Mouse (Mus musculus): ENCODE results near the gene Aff3. TPM values are rescaled to one million over a fixed set of nuclear protein-coding genes. Genes with fewer than 3 reads are reported as not detected.

Gene Aff3
- polyA plus RNA-seq (2016; fragmentation: Nextera tagmentation; extraction: Ambion mirVana), result 1.5 and 2.9 TPM in 2 replicates

GRCm38 (mm10) chr1:38664777-38665176, at the start of gene Aff3:
Gene Aff3 (minus strand): TSS chr1:38664955.
- no peaks in the 10 kb centered on the region for H3K27me3 ChIP-seq (replicated peaks)
- H3K4me1 ChIP-seq, result peaks cover 16% of the 10 kb centered on the region; the same call in 1 of the 2 replicates
- no peaks in the 10 kb centered on the region for H3K36me3 ChIP-seq
- no peak within 1 kb of the TSS for H3K9ac ChIP-seq
- H3K27ac ChIP-seq, result no peak within 1 kb of the TSS
- H3K4me2 ChIP-seq, result peak within 1 kb of the TSS; percentile 20
- no peak for ATAC-seq
- WGBS (ENCODE audit: insufficient replicate concordance), result 28% methylated on average over 13 of the region's 13 CpGs
- no peak within 1 kb of the TSS for H3K4me3 ChIP-seq
- H3K9me3 ChIP-seq (replicated peaks), result no peaks in the 10 kb centered on the region

DNA sequence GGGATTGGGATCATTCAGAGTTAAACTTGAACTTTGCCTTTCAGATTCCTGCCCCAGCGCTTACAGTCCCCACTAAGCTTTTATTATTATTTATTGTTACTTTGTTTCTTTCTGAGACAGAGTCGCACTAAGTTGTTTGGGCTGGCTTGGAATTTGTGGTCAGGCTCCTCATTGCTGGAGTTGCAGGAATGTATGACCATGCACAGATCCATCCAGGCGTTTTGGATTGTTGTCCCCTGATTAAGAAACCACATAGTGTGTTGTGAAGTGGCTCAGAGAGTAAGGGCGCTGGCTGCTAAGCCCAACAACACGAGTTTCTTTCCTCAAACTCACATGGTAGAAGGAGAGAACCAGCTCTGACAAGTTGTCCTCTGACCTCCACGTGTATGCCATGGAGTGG, 35.9 kb upstream of the Aff3 start:
- H3K4me1 ChIP-seq, result no peaks in the 10 kb centered on the region
- peaks cover 11% of the 10 kb centered on the region; the same call in 1 of the 2 replicates for H3K27me3 ChIP-seq (replicated peaks)
- H3K27ac ChIP-seq, result no peak overlapping the region
- H3K4me3 ChIP-seq, result no peak overlapping the region
- no peak overlapping the region for H3K9ac ChIP-seq
- H3K36me3 ChIP-seq, result no peaks in the 10 kb centered on the region
- H3K9me3 ChIP-seq (replicated peaks), result no peaks in the 10 kb centered on the region
- 51% methylated on average over 6 of the region's 6 CpGs for WGBS (ENCODE audit: insufficient replicate concordance)
- ATAC-seq, result no peak
- H3K4me2 ChIP-seq, result no peak overlapping the region

GRCm38 (mm10) chr1:38699244-38699643, 34.5 kb upstream of the Aff3 start:
- Histone ChIP-seq H3K27ac (no peak overlapping the region), H3K9me3 (replicated peaks) (no peaks in the 10 kb centered on the region), H3K4me1 (no peaks in the 10 kb centered on the region), H3K9ac (no peak overlapping the region), H3K36me3 (no peaks in the 10 kb centered on the region), H3K4me2 (no peak overlapping the region), H3K27me3 (replicated peaks) (peaks cover 11% of the 10 kb centered on the region; the same call in 1 of the 2 replicates), H3K4me3 (no peak overlapping the region)
- ATAC-seq, result no peak
- WGBS (ENCODE audit: insufficient replicate concordance), result 70% methylated on average over 10 of the region's 10 CpGs

DNA sequence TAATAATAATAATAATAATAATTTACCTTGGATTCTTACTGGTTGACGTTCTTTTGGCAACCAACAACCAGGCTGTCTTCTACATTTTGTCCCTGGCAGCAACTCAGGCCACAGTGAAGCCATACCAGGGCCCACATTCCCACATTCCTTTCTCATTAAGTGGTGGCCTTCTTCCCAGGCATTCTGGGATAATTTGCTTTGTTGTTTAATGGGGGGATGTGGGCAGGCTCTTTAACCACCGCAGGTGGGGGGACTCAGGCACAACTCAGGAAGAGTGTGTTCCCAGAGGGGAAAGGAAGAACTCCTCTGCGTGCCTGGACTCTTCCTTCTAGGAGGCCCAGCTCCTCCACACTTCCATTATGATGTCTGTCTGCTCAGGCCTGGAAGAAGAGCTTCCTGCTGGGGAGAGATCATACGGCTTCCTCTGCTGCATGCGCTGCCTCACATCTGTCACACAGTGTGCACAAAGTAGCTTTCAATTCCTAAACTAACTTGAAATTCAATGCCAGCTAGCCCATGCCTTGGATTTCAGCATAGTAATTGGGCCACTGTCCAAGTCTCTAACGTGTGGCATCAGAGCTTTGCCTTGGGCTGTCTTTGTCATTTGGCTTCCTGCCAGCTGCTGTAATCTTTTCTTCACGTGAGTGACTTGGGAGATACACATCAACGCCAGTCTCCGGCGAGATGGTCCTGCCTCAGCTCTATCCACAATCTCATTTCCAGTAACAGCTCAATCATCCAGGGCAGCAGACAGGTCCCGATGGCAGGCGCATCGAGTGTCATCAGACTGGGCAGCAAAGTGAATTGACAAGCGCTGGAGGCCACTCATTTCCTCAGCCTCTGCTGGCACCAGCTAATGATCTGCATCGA, 31.3 kb upstream of the Aff3 start:
- WGBS (ENCODE audit: insufficient replicate concordance), result 30% methylated on average over 15 of the region's 15 CpGs
- ATAC-seq, result no peak
- no peak overlapping the region for H3K4me3 ChIP-seq

DNA sequence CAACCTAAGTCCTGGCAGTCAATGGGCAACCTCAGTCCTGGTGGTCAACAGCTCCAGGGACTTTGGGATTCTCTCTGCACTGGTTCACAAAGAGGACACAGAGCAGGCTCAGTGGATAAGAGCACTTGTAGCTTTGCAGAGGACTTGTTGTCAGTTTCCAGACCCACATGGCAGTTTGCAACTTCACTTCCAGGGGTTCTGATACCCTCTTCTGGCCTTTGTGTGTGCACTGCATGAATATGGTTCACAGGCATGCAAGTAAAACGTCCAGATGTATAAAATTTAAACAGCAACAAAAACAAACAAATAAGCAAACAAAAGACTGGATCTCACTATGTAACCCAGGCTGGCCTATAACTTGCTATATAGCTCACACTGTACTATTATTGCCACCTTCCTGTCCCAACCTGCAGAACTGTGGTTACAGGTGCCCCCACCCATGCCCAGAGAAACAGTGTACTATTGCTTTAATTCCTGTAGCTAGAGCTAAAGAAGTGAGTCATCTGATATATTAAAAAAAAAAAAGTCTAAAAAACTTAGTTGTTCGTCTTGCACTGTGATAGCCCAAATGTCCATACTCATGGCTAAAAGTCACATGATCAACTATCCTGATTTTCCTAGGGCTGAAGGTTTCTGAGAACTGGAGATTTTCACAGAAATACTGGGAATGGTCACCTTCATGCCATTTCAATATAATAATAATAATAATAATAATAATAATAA, 30.5 kb upstream of the Aff3 start:
- H3K27me3 ChIP-seq (replicated peaks), result peaks cover 11% of the 10 kb centered on the region; the same call in 1 of the 2 replicates
- no peaks in the 10 kb centered on the region for H3K9me3 ChIP-seq (replicated peaks)
- H3K4me3 ChIP-seq, result no peak overlapping the region
- WGBS (ENCODE audit: insufficient replicate concordance), result 47% methylated on average over 2 of the region's 2 CpGs
- no peak for ATAC-seq
- no peak overlapping the region for H3K27ac ChIP-seq
- H3K4me2 ChIP-seq, result no peak overlapping the region
- H3K36me3 ChIP-seq, result no peaks in the 10 kb centered on the region
- no peaks in the 10 kb centered on the region for H3K4me1 ChIP-seq
- H3K9ac ChIP-seq, result no peak overlapping the region

More for the DNA sequence above, 31.3 kb upstream of the Aff3 start:
- H3K36me3 ChIP-seq, result no peaks in the 10 kb centered on the region
- H3K4me1 ChIP-seq, result no peaks in the 10 kb centered on the region
- H3K27me3 ChIP-seq (replicated peaks), result peaks cover 11% of the 10 kb centered on the region; the same call in 1 of the 2 replicates
- H3K9ac ChIP-seq, result no peak overlapping the region
- H3K4me2 ChIP-seq, result no peak overlapping the region
- no peak overlapping the region for H3K27ac ChIP-seq
- H3K9me3 ChIP-seq (replicated peaks), result no peaks in the 10 kb centered on the region

- H3K9me3 ChIP-seq (replicated peaks), result no peaks in the 10 kb centered on the region
- H3K9ac ChIP-seq, result no peak overlapping the region
- H3K27ac ChIP-seq, result no peak overlapping the region
- no peaks in the 10 kb centered on the region for H3K36me3 ChIP-seq
- no peak overlapping the region for H3K4me3 ChIP-seq
- peaks cover 11% of the 10 kb centered on the region; the same call in 1 of the 2 replicates for H3K27me3 ChIP-seq (replicated peaks)
- no peaks in the 10 kb centered on the region for H3K4me1 ChIP-seq
- no peak overlapping the region for H3K4me2 ChIP-seq
- 13% methylated on average over 5 of the region's 5 CpGs for WGBS (ENCODE audit: insufficient replicate concordance)
- ATAC-seq, result no peak
Observed at GRCm38 (mm10) chr1:38694142-38694541, 29.4 kb upstream of the Aff3 start.

- H3K9ac ChIP-seq, result no peak overlapping the region
- no peaks in the 10 kb centered on the region for H3K36me3 ChIP-seq
- H3K27me3 ChIP-seq (replicated peaks), result no peaks in the 10 kb centered on the region
- no peak overlapping the region for H3K4me2 ChIP-seq
- ATAC-seq, result no peak
- H3K4me3 ChIP-seq, result no peak overlapping the region
- WGBS (ENCODE audit: insufficient replicate concordance), result 74% methylated on average over 6 of the region's 6 CpGs
- H3K4me1 ChIP-seq, result no peaks in the 10 kb centered on the region
- no peak overlapping the region for H3K27ac ChIP-seq
- no peaks in the 10 kb centered on the region for H3K9me3 ChIP-seq (replicated peaks)
Observed at GRCm38 (mm10) chr1:38690471-38690870, 25.7 kb upstream of the Aff3 start.

- H3K27ac ChIP-seq, result no peak overlapping the region
- H3K4me3 ChIP-seq, result no peak overlapping the region
- no peaks in the 10 kb centered on the region for H3K4me1 ChIP-seq
- 66% methylated on average over 5 of the region's 5 CpGs for WGBS (ENCODE audit: insufficient replicate concordance)
- no peaks in the 10 kb centered on the region for H3K36me3 ChIP-seq
- no peak for ATAC-seq
- no peak overlapping the region for H3K9ac ChIP-seq
- H3K4me2 ChIP-seq, result no peak overlapping the region
- H3K9me3 ChIP-seq (replicated peaks), result no peaks in the 10 kb centered on the region
- H3K27me3 ChIP-seq (replicated peaks), result no peaks in the 10 kb centered on the region
Observed at GRCm38 (mm10) chr1:38688216-38688615, 23.5 kb upstream of the Aff3 start.

- H3K9me3 ChIP-seq (replicated peaks), result no peaks in the 10 kb centered on the region
- H3K9ac ChIP-seq, result no peak overlapping the region
- WGBS (ENCODE audit: insufficient replicate concordance), result 76% methylated on average over 5 of the region's 5 CpGs
- no peaks in the 10 kb centered on the region for H3K36me3 ChIP-seq
- H3K4me3 ChIP-seq, result no peak overlapping the region
- ATAC-seq, result no peak
- no peak overlapping the region for H3K4me2 ChIP-seq
- 0 out of 2 replicates have a peak, but pooled peaks cover 1% of the 10 kb centered on the region for H3K27me3 ChIP-seq (replicated peaks)
- no peaks in the 10 kb centered on the region for H3K4me1 ChIP-seq
- no peak overlapping the region for H3K27ac ChIP-seq
Observed at GRCm38 (mm10) chr1:38685706-38686105, 21.0 kb upstream of the Aff3 start.

DNA sequence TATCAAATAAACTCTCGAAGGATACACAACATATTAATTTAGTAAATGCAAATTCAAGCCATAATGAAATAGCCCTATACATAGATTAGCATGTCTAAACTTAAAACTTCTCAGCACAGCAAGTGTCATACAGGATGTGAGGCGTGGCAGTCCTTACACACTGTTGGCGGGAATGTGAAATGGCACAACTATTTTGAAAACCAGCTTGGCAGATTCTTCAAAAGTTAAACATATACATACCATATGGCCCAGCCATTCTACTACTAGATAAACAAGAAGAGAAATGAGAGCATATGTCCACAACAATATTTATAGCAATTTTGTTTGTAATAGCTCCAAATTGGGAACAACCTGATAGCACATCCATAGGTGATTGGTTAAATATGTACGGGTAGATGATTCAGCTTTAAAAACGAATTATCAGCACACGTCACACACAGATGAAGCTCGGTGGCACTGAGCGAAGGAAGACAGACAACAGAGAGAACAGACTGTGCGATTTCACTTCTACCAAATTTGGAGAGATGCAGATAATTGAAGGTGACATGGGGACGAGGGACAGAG, 18.5 kb upstream of the Aff3 start:
- H3K9ac ChIP-seq, result no peak overlapping the region
- no peak overlapping the region for H3K27ac ChIP-seq
- H3K36me3 ChIP-seq, result no peaks in the 10 kb centered on the region
- H3K4me3 ChIP-seq, result no peak overlapping the region
- H3K9me3 ChIP-seq (replicated peaks), result no peaks in the 10 kb centered on the region
- 0 out of 2 replicates have a peak, but pooled peaks cover 4% of the 10 kb centered on the region for H3K27me3 ChIP-seq (replicated peaks)
- ATAC-seq, result no peak
- no peaks in the 10 kb centered on the region for H3K4me1 ChIP-seq
- WGBS (ENCODE audit: insufficient replicate concordance), result 52% methylated on average over 10 of the region's 10 CpGs
- no peak overlapping the region for H3K4me2 ChIP-seq

GRCm38 (mm10) chr1:38679890-38680289, 15.1 kb upstream of the Aff3 start:
- Histone ChIP-seq H3K27ac (no peak overlapping the region), H3K9ac (no peak overlapping the region), H3K9me3 (replicated peaks) (no peaks in the 10 kb centered on the region), H3K36me3 (no peaks in the 10 kb centered on the region), H3K27me3 (replicated peaks) (0 out of 2 replicates have a peak, but pooled peaks cover 4% of the 10 kb centered on the region), H3K4me2 (no peak overlapping the region), H3K4me3 (no peak overlapping the region), H3K4me1 (no peaks in the 10 kb centered on the region)
- WGBS (ENCODE audit: insufficient replicate concordance), result 76% methylated on average over 8 of the region's 8 CpGs
- ATAC-seq, result no peak

DNA sequence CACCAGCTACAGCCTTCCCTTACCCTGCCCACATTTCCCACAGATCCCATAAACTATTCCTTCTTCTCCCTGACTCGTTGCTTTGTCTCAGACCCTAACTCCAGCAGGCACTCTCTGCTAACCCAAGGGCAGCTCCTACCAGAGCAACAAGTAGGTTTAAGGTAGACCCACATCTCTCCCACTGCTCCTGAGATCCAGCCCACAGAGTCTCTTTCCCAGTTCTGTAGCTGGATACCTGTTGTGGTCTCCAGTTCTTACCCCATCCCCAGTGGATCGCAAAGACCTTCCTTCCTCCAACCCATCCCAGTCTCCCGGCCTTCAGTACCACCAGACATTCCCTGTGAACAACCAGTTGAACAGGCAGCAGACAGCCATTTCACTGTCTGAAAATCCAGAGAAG, 7.0 kb upstream of the Aff3 start:
- H3K4me3 ChIP-seq, result no peak overlapping the region
- H3K27me3 ChIP-seq (replicated peaks), result no peaks in the 10 kb centered on the region
- H3K4me2 ChIP-seq, result no peak overlapping the region
- WGBS (ENCODE audit: insufficient replicate concordance), result 58% methylated on average over 3 of the region's 3 CpGs
- H3K27ac ChIP-seq, result no peak overlapping the region
- H3K36me3 ChIP-seq, result no peaks in the 10 kb centered on the region
- no peaks in the 10 kb centered on the region for H3K9me3 ChIP-seq (replicated peaks)
- ATAC-seq, result no peak
- 0 out of 2 replicates have a peak, but pooled peaks cover 10% of the 10 kb centered on the region for H3K4me1 ChIP-seq
- H3K9ac ChIP-seq, result no peak overlapping the region
